Mouse (Mus musculus) testis, adult 2 months (tissue): ENCODE measurements at regions not wholly inside any gene's neighbourhood (a gene's known extent, or its start where the extent isn't known, plus 50 kb on each side); places are given as distances from the start of the nearest gene placed in this dataset.

Experiments used
- CTCF ChIP-seq: fragments of 200-500 bp; IDR thresholded peaks from 2 replicates; pipeline ENCODE4 v1.5.1; 2012; ENCODE audit warnings: low read depth, mild to moderate bottlenecking, inconsistent platforms, low read length, moderate library complexity; ENCODE audit not compliant: control insufficient read depth, insufficient read depth, insufficient replicate concordance
- POLR2A ChIP-seq: fragments of 200-500 bp; IDR thresholded peaks from 2 replicates; pipeline ENCODE4 v1.6.1; 2012; ENCODE audit warnings: low read depth, mild to moderate bottlenecking, inconsistent platforms, low read length, moderate library complexity; ENCODE audit not compliant: control insufficient read depth

DNA sequence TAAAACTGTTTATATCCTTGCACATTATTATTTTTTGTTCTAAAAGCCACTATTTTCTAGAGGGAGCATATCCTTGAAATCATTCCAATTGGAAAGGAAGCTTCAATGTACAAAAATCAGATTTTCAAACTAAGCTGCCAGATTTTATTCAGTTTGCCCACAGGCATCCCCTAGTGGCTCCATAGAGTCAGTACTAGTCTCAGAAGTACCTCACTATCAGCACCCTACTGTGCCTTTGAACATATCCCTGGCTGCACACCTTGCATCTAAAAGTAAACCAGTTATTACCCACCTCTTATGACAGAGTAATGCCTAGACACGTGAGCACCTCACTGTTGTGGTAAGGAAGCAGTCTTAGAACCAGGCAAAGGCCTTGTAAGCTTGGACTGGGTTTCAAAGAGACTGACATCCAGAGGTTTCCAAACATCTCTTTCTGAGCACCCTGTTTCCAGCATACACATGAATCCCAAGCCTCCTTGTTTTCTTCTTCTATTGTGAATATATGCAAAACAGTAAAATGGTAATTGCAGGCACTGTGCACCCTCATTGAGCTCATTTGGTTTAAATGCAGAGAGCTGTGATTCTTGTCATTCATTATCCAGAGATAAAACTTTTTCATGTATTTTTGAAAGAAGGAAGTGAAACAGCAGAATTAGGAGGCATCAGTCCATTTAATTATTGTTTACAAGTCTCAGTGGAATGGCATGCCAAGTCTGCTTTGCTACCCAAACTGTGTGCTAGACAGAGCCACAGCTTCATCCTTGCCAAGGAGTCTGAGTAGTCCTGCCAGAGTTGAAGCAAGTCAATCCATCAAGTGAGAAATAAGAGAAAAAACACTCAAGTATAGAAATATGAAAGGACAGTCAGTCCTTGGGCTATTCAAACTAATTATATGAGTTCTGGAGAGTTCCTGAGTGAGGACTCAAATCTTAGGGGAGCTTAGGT lies 247.0 kb upstream of the Lmcd1 start:
- TF ChIP-seq CTCF (no peak), POLR2A (no peak)
